ENCODE assay signal across 17 mouse cellular contexts in genomic region chr2:80554442-80554841, GRCm38 (mm10).
"Had no signal": no experiment of that assay in that cellular context is flagged by ENCODE, and none has a peak within 500 bp of the region (broad histone marks: within the 10 kb centered on the region; RNA-seq: fewer than 3 reads in every experiment).

No protein-coding gene starts in this region.

- ATAC-seq: liver, postnatal 0 days; midbrain, embryonic 13.5 days; midbrain, embryonic 15.5 days had no signal

- H3K9me3 ChIP-seq: liver, embryonic 13.5 days; liver, embryonic 15.5 days; lung, embryonic 15.5 days; megakaryocyte, embryonic 14.5 days; midbrain, embryonic 13.5 days; midbrain, embryonic 15.5 days; neural tube, embryonic 12.5 days; stomach, embryonic 15.5 days had no signal

- H3K9ac ChIP-seq: liver, embryonic 13.5 days; liver, embryonic 15.5 days; liver, postnatal 0 days; lung, embryonic 15.5 days; midbrain, embryonic 13.5 days; midbrain, embryonic 15.5 days; neural tube, embryonic 12.5 days; stomach, embryonic 15.5 days had no signal

- H3K4me1 ChIP-seq: liver, embryonic 13.5 days; liver, embryonic 15.5 days; midbrain, embryonic 13.5 days; midbrain, embryonic 15.5 days; neural tube, embryonic 12.5 days; stomach, embryonic 15.5 days had no signal

- H3K4me2 ChIP-seq: liver, embryonic 13.5 days; liver, embryonic 15.5 days; lung, embryonic 15.5 days; midbrain, embryonic 11.5 days; midbrain, embryonic 13.5 days; midbrain, embryonic 15.5 days; neural tube, embryonic 12.5 days; stomach, embryonic 15.5 days had no signal

- H3K27ac ChIP-seq: liver, embryonic 13.5 days; liver, embryonic 15.5 days; macrophage; midbrain, embryonic 13.5 days; midbrain, embryonic 15.5 days; neural tube, embryonic 12.5 days; stomach, embryonic 15.5 days; stomach, postnatal 0 days had no signal

- H3K4me3 ChIP-seq: liver, embryonic 13.5 days; liver, embryonic 15.5 days; lung, embryonic 15.5 days; megakaryocyte, embryonic 14.5 days; midbrain, embryonic 13.5 days; midbrain, embryonic 15.5 days; neural tube, embryonic 12.5 days; stomach, embryonic 15.5 days had no signal

- H3K27me3 ChIP-seq: liver, embryonic 13.5 days; liver, embryonic 15.5 days; lung, embryonic 15.5 days; megakaryocyte, embryonic 14.5 days; midbrain, embryonic 13.5 days; midbrain, embryonic 15.5 days; neural tube, embryonic 12.5 days; stomach, embryonic 15.5 days had no signal

- DNase-seq: liver, embryonic 13.5 days; liver, postnatal 0 days; lung, postnatal 36 days; right cerebral cortex, postnatal 14 days; thymus, adult 2 months; thymus, postnatal 25 days; thymus, postnatal 4 days had no signal
